Mouse (Mus musculus) heart, adult 11 months (tissue): ENCODE data around the gene Cct8.

Experiments
- DNase-seq: peaks from one replicate; pipeline ENCODE4 v3.0.0; 2022

The Cct8 gene

DNA sequence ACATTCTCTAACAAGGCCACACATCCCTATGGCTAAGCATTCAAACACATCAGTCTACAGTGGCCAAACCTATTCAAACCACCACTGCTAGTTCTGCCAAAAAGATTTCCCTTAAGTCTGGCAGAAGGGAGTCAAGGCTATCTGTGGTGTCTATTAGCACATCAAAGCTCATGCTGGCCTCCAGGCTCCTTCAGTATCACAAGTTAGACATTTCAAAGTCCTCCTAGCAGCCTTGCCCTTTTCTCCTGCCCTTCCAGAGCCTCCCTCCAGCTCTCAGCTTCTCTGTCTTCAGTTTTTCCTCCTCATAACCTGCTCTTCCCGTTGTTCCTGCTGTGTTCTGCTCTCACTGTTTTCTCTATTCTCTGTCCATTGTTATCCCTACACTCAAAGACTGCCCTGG is 51.6 kb downstream of the Cct8 start:
- DNase-seq, result peak; percentile 57

- no peak for DNase-seq
Observed at GRCm38 (mm10) chr16:87443245-87443644, 52.4 kb downstream of the Cct8 start.

DNA sequence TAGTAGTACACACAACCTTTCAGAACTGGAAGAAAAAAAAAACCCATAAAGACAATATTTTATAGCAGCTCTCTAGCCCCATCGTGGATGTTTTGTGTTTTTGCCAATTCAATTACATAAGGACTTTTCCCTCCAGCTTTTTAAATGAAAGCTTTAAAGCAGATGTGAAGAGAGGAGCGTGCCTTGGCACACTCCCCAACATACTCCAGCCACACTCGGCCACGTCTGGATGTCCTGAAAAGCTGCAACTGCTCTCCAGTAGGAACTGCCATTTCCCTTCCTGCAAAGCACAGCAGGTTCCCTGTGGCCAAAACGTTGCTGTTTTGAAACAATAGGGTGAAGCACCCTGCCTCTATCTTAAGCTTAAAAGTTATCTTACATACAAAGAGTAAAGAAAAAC is 53.4 kb downstream of the Cct8 start:
- peak; percentile 81 for DNase-seq

- DNase-seq, result peak; percentile 77
Observed at GRCm38 (mm10) chr16:87441089-87441488, 54.6 kb downstream of the Cct8 start.

GRCm38 (mm10) chr16:87440184-87440686 is 55.4 kb downstream of the Cct8 start, which contains the start of gene Rwdd2b:
Rwdd2b (minus strand) TSS chr16:87440573.
- DNase-seq, result peak; percentile 99

- DNase-seq, result peak; percentile 70
Observed at GRCm38 (mm10) chr16:87438697-87439096, 57.0 kb downstream of the Cct8 start.

GRCm38 (mm10) chr16:87437096-87437495 is 58.6 kb downstream of the Cct8 start:
- DNase-seq, result peak; percentile 66

- DNase-seq, result peak; percentile 87
Observed at GRCm38 (mm10) chr16:87435411-87436205, 60.1 kb downstream of the Cct8 start.

DNA sequence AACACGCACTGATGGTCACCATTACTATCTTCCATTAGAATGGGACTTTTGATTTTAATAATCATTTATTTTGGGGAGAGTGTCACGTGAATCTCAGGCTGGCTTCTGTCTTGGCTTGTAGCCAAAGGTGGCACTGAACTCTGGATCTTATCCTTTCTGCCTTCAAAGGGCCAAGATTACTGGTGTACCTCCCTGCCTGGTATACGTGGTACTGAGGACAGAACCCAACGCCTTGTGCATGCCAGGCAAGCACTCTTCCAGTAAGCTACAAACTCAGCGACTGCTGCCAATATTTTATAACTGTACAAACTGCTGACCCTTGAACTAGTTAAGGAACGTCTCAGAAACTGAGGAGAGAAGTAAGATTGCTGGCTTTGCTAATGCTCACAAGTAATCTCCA is 60.7 kb downstream of the Cct8 start:
- DNase-seq, result peak; percentile 76

DNA sequence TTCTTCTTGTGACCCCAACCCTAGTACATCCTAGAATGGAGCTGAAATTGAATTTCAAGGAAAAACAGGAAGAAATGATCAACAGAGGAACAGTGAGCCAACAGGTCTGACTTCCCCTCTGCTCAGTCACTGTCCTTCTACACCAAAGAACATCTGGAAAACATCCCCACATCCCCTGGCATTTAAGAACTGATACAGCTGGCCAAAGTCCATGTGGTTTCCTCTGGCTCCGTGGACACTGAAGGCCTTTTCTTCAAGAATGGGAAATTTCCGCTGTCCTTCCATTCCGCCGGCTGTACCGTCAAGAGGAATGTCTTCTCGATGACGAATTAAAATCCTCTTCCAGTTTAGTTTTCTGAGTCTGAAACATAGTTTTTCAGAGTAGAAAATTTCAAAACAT is 61.4 kb downstream of the Cct8 start:
- peak; percentile 58 for DNase-seq
